Mouse (Mus musculus) kidney, adult 2 months (tissue): Measurements from ENCODE around the gene Bcl7b.

Source experiments
- CTCF ChIP-seq: fragments of 200-500 bp; conservative IDR thresholded peaks from 2 replicates; pipeline ENCODE4 v1.5.1; 2011; ENCODE audit warnings: low read depth, mild to moderate bottlenecking, control low read depth, low read length, moderate library complexity, mixed read lengths; ENCODE audit not compliant: insufficient read depth, insufficient read length
- POLR2A ChIP-seq: fragments of 200-500 bp; IDR thresholded peaks from one replicate; pipeline ENCODE4 v1.6.1; 2011; ENCODE audit warnings: low read depth, low read length, control low read depth

DNA sequence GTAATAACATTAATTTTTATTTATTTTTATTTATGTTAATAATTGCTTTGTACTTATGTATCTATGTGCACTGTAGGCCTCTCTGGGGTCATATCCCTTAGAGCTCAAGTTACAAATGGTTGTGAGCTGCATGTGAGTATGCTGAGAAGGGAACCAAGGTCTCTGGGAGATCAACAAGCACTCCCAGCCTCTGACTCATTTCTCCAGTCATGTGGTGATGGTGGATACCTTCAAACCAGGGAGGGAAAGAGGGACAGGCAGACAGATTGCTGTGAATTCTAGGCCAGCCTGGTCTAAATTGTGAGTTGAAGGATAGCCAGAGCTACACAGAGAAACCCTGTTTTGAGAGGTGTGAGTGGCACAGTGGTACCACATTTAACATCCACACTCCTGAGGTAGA, 52.9 kb downstream of the Bcl7b start:
- no peak for TF ChIP-seq POLR2A
- no peak for TF ChIP-seq CTCF
